Mouse (Mus musculus) ES-Bruce4 (cell line): ENCODE measurements around the gene Dop1a.

ENCODE experiments used
- CTCF ChIP-seq: IDR thresholded peaks from one replicate; pipeline ENCODE4 v1.8.1; 2011; ENCODE audit warnings: low read depth, low read length
- EP300 ChIP-seq: IDR thresholded peaks from 2 replicates; pipeline ENCODE4 v1.6.1; 2011; ENCODE audit warnings: low read depth, low read length; ENCODE audit not compliant: insufficient read depth
- POLR2A ChIP-seq: IDR thresholded peaks from one replicate; pipeline ENCODE4 v1.8.1; 2011; ENCODE audit warnings: low read length; ENCODE audit not compliant: insufficient read depth

DNA sequence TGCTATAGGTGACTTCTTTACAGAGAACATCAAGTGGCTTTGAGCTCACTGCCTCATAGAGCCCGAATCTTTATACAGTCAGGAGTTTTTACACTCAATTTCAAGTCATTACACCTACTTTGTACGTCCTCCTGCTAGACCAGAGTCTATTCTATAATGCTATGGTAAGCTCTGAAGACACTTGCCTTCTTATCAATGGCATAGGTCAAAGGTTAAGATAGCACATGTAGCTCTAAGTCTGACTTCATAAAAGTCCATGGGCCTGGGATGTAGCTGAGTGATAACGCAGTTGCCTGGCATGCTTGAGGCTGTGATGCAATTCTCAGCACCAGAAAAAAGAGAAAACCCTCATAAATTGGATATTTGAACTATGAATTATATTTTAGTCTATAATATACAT is 47.4 kb downstream of the Dop1a start:
- no peak for TF ChIP-seq POLR2A
- no peak for TF ChIP-seq CTCF
- no peak for TF ChIP-seq EP300
